Mouse (Mus musculus): ENCODE measurements at regions not wholly inside any gene's neighbourhood (a gene's known extent, or its start where the extent isn't known, plus 50 kb on each side); places are given as distances from the start of the nearest gene placed in this dataset.

DNA sequence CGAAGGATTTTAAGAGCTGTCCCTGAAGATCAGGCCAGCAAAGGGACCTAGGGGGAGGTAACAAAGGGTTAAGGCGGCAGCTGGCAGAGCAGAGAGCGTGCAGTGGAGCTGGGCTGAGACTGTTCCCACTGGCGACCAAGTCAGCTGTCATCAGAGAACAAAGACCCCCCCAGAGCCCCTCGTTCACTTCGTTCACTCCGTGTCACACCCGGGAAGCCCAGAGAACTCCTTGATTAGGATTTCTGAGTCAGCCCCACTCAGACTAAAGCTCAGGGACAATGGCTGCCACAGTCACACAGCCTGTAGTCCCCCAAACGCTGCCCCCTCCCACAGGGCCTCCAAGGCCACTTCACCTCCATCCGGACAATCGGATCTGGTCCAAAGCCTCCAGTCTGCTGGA lies 78.8 kb downstream of the Sox9 start:
- Histone ChIP-seq H3K4me1 (ENCODE audit: control insufficient read depth, insufficient read depth, low read length) (no peaks in the 10 kb centered on the region), H3K27ac (ENCODE audit: insufficient read depth, low read length) (no peak overlapping the region), H3K4me3 (ENCODE audit: insufficient read depth, low read length) (no peak overlapping the region)
- TF ChIP-seq POLR2A (IDR thresholded peaks at IDR 0.05; ENCODE audit: low read depth, low read length) (no peak), CTCF (IDR thresholded peaks at IDR 0.05; ENCODE audit: borderline replicate concordance, insufficient read depth, low read length) (no peak)

DNA sequence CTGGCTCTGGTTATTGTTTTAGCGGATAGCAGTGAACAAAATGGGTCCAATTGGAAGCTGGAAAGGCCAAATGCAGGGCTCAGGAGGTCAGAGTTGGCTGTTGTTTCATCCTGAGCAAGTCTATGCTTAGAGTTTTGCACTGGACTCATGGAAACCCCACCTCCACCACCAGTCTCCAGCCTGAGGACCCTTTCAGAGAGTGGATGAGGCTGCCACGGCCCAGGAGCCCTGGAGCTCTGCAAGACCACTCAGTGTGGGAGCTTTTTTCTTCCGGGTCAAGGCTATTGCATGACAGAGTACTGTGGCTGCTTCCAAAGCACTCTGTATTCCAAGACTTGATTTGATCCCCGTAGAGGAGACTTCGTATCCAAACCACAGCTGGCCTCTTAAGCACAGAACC lies 79.2 kb downstream of the Sox9 start:
- no peaks in the 10 kb centered on the region for H3K4me1 ChIP-seq (ENCODE audit: control insufficient read depth, insufficient read depth, low read length)
- no peak overlapping the region for H3K4me3 ChIP-seq (ENCODE audit: insufficient read depth, low read length)
- TF ChIP-seq POLR2A (IDR thresholded peaks at IDR 0.05; ENCODE audit: low read depth, low read length) = no peak
- no peak for TF ChIP-seq CTCF (IDR thresholded peaks at IDR 0.05; ENCODE audit: borderline replicate concordance, insufficient read depth, low read length)
- H3K27ac ChIP-seq (ENCODE audit: insufficient read depth, low read length) = no peak overlapping the region

DNA sequence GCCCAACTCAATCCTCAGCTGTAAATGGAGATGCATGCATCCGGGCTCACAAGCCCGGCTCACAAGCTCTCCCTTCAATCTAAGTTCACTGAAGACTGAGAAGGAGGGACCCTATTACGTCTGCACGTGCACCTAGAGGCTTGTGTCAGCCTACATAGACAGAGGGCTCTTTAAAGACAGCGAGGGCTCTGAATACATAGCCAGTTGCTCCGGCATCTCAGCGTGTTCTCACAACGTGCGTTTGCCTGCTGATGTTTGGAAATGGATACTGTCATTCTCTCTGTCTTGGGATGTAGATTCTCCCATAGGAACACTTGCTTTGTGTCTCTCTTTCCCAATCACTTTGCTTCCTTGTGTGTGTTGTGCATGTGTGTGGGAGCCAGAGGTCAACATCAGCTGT lies 83.8 kb downstream of the Sox9 start:
- no peaks in the 10 kb centered on the region for H3K4me1 ChIP-seq (ENCODE audit: control insufficient read depth, insufficient read depth, low read length)
- no peak overlapping the region for H3K27ac ChIP-seq (ENCODE audit: insufficient read depth, low read length)
- H3K4me3 ChIP-seq (ENCODE audit: insufficient read depth, low read length) = no peak overlapping the region
- TF ChIP-seq POLR2A (IDR thresholded peaks at IDR 0.05; ENCODE audit: low read depth, low read length) (no peak), CTCF (IDR thresholded peaks at IDR 0.05; ENCODE audit: borderline replicate concordance, insufficient read depth, low read length) (no peak)

DNA sequence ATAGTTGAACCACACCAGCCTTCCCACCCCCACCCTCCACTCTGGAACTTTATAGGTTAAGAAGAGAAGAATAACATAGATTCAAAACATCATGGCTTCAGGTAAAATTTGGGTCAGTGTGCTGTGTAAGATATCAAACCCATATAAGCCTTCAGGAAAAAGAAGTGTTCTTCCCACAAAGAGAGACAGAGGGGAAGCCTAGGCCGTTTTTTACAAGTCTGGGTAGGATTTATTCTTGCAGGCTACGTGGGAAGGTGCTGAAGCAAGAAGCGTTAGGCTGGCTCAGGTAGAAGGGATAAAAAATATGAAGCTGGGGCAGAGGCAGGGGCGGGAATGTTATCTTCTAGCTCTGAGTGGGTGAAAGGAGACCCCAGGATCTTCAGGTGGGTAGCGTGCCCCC lies 87.5 kb downstream of the Sox9 start:
- Histone ChIP-seq H3K27ac (ENCODE audit: insufficient read depth, low read length) (no peak overlapping the region), H3K4me3 (ENCODE audit: insufficient read depth, low read length) (no peak overlapping the region), H3K4me1 (ENCODE audit: control insufficient read depth, insufficient read depth, low read length) (no peaks in the 10 kb centered on the region)
- TF ChIP-seq CTCF (IDR thresholded peaks at IDR 0.05; ENCODE audit: borderline replicate concordance, insufficient read depth, low read length) (no peak), POLR2A (IDR thresholded peaks at IDR 0.05; ENCODE audit: low read depth, low read length) (no peak)

DNA sequence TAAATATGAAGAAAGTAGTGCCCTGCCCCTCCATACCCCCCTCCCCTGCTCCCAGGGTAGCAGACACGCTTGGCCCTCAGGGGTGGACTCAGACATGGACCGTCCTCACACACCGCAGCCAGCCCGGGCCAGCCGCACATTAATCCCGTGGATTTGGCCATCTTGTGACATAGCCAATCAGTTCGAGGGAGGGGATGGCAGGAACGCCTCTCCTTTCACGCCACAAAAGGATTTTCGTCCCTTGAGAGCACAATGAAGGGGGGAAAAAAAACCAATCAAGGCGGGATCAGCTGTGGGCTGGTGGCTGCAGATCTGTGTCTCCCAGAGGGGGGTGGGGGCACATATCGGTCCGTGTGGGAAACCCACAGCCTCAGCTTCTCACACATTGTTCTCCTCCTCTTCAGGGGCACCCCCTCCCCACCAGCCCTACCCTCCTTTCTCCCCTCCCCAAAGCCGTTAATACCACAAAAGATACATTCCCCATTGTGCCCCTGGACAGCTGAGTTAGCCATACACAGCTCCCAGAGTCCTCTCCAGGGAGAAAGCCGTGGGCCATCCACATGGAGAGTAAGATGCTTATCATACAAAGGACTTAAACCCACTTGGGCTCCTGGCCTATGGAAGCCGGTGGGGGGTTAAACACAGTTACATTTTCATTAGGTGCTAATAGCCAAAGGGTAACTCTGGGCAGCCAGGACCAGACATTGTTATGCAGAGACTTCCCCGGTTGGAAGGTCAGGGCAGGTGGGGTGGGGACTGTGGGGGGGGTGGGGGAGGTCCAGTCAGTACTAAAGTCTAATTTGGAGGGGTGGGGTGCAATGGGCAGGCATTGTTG lies 88.4 kb downstream of the Sox9 start:
- H3K4me1 ChIP-seq (ENCODE audit: control insufficient read depth, insufficient read depth, low read length) = no peaks in the 10 kb centered on the region
- no peak overlapping the region for H3K4me3 ChIP-seq (ENCODE audit: insufficient read depth, low read length)
- TF ChIP-seq CTCF (IDR thresholded peaks at IDR 0.05; ENCODE audit: borderline replicate concordance, insufficient read depth, low read length) (no peak), POLR2A (IDR thresholded peaks at IDR 0.05; ENCODE audit: low read depth, low read length) (no peak)
- no peak overlapping the region for H3K27ac ChIP-seq (ENCODE audit: insufficient read depth, low read length)

DNA sequence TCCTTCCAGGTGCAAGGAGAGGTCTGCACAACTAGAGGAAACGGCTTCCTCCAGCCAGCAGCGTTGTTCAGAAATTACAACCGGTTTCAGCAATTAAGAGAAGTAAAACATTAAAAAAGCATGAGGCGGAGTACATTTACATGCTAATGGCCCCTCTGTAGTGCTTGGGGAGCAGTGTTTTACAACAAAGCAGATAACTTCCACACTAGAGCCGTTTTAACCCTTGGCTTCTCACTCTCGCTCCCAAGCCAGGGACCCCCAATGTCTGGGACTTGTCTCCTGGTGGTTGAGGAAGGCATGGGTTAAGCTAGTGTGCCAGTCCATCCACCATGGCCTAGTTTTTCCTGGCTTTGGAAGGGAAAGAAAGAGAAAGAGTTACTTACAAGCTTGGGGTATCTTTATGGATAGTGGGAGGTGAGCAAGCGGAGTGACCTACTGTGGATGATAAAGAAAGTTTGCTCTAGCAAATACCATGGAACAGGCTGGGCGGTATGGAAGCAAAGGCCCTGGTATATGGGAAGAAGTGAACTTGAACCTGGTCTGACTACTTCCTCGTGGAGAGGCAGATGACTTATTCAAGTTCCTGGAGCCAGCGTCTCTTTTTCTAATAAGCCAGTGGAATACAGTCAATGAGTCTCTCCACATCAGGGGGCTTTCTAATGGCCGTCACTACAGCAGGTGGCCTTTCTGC lies 90.8 kb downstream of the Sox9 start:
- H3K27ac ChIP-seq (ENCODE audit: insufficient read depth, low read length) = no peak overlapping the region

DNA sequence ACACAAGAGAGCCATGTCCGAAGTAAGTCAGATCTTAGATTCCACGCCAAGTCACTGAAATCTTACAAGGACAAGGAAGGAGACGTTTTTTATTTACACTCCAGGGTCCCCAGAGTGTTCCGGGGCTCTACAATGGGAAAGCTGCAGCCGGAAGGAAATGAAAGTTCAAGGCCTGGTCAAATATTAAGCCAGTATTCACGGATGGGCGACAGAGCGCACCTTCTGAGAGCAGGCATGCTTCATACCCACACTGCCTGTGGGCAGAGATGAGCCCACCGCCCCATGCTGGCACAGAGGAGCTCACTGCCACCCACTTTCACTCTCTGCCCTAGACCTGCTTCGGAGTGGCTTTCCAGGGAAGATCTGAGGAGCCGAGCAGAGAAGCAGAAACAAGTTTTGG lies 92.2 kb downstream of the Sox9 start:
- TF ChIP-seq POLR2A (IDR thresholded peaks at IDR 0.05; ENCODE audit: low read depth, low read length) = no peak
- no peak for TF ChIP-seq CTCF (IDR thresholded peaks at IDR 0.05; ENCODE audit: borderline replicate concordance, insufficient read depth, low read length)
- Histone ChIP-seq H3K27ac (ENCODE audit: insufficient read depth, low read length) (no peak overlapping the region), H3K4me3 (ENCODE audit: insufficient read depth, low read length) (no peak overlapping the region)

More for the DNA sequence above, 90.8 kb downstream of the Sox9 start:
- no peak overlapping the region for H3K4me3 ChIP-seq (ENCODE audit: insufficient read depth, low read length)
- H3K4me1 ChIP-seq (ENCODE audit: control insufficient read depth, insufficient read depth, low read length) = no peaks in the 10 kb centered on the region
- TF ChIP-seq CTCF (IDR thresholded peaks at IDR 0.05; ENCODE audit: borderline replicate concordance, insufficient read depth, low read length) = no peak
- TF ChIP-seq POLR2A (IDR thresholded peaks at IDR 0.05; ENCODE audit: low read depth, low read length) = no peak

DNA sequence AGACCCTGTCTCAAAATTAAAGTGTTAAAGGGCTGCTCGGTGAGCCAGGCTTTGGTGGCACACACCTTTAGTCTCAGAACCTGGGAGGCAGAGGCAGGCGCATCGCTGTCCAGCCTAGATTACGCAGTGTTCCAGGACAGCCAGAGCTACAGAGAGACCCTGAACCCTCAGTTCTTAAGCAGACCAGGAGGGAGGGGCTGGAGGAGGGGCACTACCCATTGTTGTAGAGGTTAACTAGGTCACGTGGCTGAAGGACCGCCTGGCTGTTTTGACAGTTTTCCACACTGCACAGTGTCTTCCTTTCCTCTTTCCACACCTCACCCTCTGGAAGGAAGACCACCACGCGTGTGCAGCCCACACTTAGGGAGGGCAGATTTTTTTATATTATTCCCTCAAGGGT lies 94.2 kb downstream of the Sox9 start:
- TF ChIP-seq CTCF (IDR thresholded peaks at IDR 0.05; ENCODE audit: borderline replicate concordance, insufficient read depth, low read length) = no peak
- no peak overlapping the region for H3K27ac ChIP-seq (ENCODE audit: insufficient read depth, low read length)
- no peaks in the 10 kb centered on the region for H3K4me1 ChIP-seq (ENCODE audit: control insufficient read depth, insufficient read depth, low read length)
- no peak overlapping the region for H3K4me3 ChIP-seq (ENCODE audit: insufficient read depth, low read length)

More for the DNA sequence above, 92.2 kb downstream of the Sox9 start:
- H3K4me1 ChIP-seq (ENCODE audit: control insufficient read depth, insufficient read depth, low read length) = no peaks in the 10 kb centered on the region

DNA sequence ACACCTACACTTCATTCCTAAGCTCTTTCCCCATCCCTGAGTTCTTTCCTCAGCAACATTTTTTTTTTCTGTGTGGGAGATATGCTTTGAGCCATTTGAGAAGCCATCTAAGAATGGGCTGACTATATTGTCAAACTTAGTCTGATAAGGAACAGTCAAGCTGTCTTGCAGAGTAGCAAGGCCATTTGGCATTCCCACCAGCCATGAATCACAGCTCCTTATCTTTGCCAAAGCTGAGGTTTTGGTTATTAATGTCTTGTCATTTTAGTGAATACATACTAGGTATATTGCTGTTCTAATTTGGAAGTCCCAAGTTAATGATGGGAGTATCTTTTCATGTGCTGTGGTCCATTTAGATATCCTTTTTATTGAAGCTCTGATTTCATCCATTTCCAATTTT lies 96.4 kb downstream of the Sox9 start:
- TF ChIP-seq CTCF (IDR thresholded peaks at IDR 0.05; ENCODE audit: borderline replicate concordance, insufficient read depth, low read length) = no peak
- no peak for TF ChIP-seq POLR2A (IDR thresholded peaks at IDR 0.05; ENCODE audit: low read depth, low read length)
- Histone ChIP-seq H3K27ac (ENCODE audit: insufficient read depth, low read length) (no peak overlapping the region), H3K4me3 (ENCODE audit: insufficient read depth, low read length) (no peak overlapping the region), H3K4me1 (ENCODE audit: control insufficient read depth, insufficient read depth, low read length) (no peaks in the 10 kb centered on the region)

DNA sequence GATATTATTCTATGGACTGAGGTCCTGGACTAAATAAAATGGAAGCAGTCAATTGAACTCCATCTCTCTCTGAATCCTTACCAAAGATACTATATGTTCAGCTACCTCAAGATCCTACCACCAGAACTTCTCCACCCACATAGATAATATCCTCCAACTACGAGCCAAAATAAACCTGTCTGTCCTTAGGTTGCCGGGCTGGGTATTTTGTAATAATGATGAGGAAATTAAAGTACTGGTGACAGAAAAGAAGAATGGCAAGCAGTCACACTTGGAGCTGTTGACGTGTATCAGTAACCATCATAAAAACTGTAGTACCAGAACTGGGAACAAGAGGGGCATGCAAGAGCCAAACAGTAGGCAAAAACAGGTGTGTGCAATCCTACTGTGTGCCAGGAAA lies 98.7 kb downstream of the Sox9 start:
- no peak for TF ChIP-seq POLR2A (IDR thresholded peaks at IDR 0.05; ENCODE audit: low read depth, low read length)
- TF ChIP-seq CTCF (IDR thresholded peaks at IDR 0.05; ENCODE audit: borderline replicate concordance, insufficient read depth, low read length) = no peak
- no peak overlapping the region for H3K4me3 ChIP-seq (ENCODE audit: insufficient read depth, low read length)
- H3K4me1 ChIP-seq (ENCODE audit: control insufficient read depth, insufficient read depth, low read length) = no peaks in the 10 kb centered on the region
- H3K27ac ChIP-seq (ENCODE audit: insufficient read depth, low read length) = no peak overlapping the region

Measured in embryonic fibroblast, embryonic 13.5 days (primary cell).